Mouse (Mus musculus) left cerebral cortex, adult 9 months (tissue): ENCODE measurements around the gene Rph3al.
A peak's percentile ranks its signal among the peaks of the same experiment; 100 is the strongest.

Experiments used
- DNase-seq, 2 experiments: peaks; one replicate each; pipeline ENCODE4 v3.0.0; 2022; ENCODE audit warnings: low spot score in 2 of 2

Rph3al gene

GRCm38 (mm10) chr11:75907406-75907805 lies 30.8 kb downstream of the Rph3al start:
- no peak for DNase-seq

GRCm38 (mm10) chr11:75906556-75906955 lies 31.7 kb downstream of the Rph3al start:
- DNase-seq: no peak

GRCm38 (mm10) chr11:75904982-75905381 lies 33.2 kb downstream of the Rph3al start:
- no peak for DNase-seq

- DNase-seq: no peak
Measured at GRCm38 (mm10) chr11:75904501-75904900, 33.7 kb downstream of the Rph3al start.

- no peak for DNase-seq
Measured at GRCm38 (mm10) chr11:75903486-75903885, 34.7 kb downstream of the Rph3al start.

DNA sequence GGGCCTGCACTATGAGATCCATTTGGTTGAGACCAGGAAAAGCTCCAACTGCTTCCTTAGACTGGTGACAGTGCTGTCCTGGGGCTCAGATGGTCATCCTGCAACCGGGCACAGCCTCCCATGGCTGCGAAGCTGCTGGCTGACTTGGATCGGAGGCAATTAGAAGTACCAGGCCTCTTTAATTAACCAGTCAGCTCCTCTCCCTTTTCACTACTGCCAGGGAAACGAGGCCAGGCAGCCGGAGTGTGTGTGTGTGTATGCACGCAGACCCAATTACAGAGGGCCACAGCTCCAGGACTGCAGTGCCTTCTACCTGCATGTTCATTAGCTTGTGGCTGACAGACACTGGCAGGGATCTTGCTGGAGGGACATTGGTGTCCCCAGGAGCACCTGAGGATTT lies 36.9 kb downstream of the Rph3al start:
- peak in 1 of 2 experiments; percentile 21 for DNase-seq

GRCm38 (mm10) chr11:75899676-75900075 lies 38.6 kb downstream of the Rph3al start:
- no peak for DNase-seq

GRCm38 (mm10) chr11:75898532-75898931 lies 39.7 kb downstream of the Rph3al start:
- DNase-seq: no peak

DNA sequence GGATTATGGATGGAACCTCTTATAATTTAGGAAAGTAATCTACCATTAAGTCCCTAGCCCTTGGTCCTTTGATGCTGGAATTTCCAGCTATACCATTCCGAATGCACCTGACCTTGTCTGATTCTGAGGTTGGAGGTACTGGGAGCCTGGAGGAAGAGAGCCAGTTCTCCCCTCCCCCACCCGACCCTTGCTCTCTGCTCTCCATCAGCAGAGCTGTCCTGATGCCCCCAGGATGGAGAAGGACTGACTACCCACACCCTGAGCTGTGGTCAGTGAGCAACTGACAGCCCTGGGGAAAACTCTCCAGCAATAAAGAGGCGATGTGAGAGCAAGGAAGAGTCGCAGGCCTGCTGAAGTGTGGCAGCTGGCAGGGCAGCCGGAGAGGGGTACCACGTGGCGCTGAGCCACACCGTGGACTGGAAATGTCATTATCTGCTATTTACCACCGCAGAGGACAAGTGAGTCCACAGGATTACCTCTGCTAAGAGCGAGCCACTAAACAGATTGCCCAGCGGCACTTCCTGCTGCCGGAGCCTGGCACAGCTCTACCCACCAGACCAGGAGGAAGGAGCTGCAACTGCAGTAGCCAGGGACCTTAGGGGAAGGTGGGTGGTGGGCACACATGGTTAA lies 43.3 kb downstream of the Rph3al start:
- DNase-seq: no peak

DNA sequence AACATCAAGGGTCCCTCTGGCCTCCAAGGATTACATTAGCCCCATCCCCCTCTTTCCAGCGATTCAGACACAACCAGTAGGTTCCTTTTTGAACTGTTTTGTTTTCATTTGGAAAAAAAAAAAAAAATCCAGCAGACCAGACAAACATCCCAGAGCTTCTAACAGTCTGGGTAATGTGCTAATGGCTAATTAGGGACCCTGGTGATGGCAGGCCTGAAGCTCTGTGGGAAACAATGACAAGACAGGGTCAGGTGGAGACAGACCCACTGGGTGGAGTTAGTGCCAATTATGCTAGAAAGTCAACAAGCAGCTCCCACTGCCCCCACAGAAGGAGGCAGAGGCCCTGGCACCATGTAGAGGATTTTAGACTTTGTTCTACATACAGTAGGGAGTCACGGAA lies 44.3 kb downstream of the Rph3al start:
- DNase-seq: no peak

GRCm38 (mm10) chr11:75887349-75887748 lies 50.9 kb downstream of the Rph3al start:
- no peak for DNase-seq

GRCm38 (mm10) chr11:75881234-75881633 lies 57.0 kb downstream of the Rph3al start:
- DNase-seq: no peak

GRCm38 (mm10) chr11:75880064-75880463 lies 58.2 kb downstream of the Rph3al start:
- DNase-seq: peak in 1 of 2 experiments; percentile 72

GRCm38 (mm10) chr11:75878460-75878859 lies 59.8 kb downstream of the Rph3al start:
- no peak for DNase-seq

- DNase-seq: no peak
Measured at GRCm38 (mm10) chr11:75876043-75876780, 62.0 kb downstream of the Rph3al start.

GRCm38 (mm10) chr11:75871688-75872087 lies 66.5 kb downstream of the Rph3al start:
- no peak for DNase-seq

DNA sequence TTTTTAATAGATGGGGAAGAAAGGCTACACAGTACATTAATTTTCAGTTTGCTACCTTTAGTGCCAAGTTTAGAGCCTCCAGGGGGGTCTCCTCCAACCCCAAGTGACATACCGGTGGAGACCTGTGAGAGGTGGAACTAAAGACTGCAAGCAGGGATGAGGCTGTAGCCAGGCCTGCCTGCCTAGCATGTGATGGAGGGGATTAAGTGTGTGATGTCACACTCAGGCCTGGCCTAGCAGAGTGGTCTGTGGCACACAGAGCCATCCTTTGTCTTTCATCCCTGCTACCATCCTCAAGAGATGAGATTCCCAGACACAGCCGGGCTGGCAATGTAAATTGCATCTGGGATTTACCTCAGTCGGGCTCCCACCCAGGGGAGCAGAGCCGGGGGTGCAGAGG lies 67.3 kb downstream of the Rph3al start:
- no peak for DNase-seq

DNA sequence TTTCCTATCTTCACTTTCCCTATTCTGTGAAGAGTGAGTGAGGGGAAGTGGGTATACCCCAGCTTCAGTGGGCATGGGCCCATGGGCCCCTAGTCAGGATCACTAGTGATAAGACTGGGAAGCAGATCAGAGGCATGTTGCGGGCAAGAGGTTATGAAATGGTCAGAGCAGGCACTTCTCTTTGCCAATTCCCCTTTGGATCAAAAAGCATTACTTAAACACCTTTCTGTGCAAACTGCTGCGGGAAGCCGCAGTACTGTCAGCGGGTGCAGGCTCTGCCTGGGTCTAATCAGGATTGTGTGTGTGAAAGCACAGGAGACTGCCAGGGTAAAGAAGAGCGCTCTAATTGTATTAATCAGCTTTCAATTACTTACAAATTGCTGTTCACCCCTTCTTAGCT lies 67.8 kb downstream of the Rph3al start:
- no peak for DNase-seq

DNA sequence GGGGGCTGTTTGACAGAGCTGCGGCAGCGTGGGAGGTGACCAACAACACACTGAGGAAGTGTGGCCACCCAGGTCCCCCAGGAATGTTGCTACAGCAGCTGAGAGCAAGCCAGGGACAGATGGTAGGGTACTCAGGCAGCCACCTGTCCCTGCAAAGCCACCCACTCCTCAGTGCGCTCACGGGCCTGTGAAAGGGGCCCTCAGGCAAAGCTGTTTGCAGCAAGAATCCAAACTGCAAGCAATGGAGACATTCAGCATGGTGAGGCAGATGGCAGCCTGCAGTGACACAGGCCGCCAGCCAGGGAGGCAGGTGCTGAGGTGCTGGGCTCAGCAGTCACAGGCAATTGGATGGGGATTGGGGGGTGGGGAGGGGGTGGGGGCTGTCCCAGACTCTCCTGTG lies 68.3 kb downstream of the Rph3al start:
- DNase-seq: peak; percentile 76 to 94

GRCm38 (mm10) chr11:75866861-75867260 lies 71.4 kb downstream of the Rph3al start:
- no peak for DNase-seq

- no peak for DNase-seq
Measured at GRCm38 (mm10) chr11:75865859-75866258, 72.4 kb downstream of the Rph3al start.

DNA sequence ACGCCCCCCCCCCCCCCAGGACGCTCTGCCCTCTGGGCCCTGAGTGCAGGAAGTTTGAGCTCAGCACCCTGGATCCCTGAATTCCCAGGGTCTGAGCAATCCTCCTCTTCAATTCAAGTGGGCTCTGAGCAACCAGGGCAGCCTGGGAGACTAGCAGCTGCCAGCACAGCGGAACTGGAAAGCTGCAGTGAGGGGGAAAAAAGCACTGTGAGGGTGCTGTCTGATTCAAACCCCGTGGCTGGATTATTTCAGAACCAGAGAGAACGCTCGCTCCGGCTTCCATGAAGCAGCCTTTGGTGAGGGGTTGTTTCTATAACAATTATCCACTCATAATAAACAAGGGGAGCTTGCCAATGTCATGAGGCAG lies 73.0 kb downstream of the Rph3al start:
- no peak for DNase-seq

GRCm38 (mm10) chr11:75864529-75865252 lies 73.5 kb downstream of the Rph3al start:
- DNase-seq: no peak
